Mouse (Mus musculus) kidney, embryonic 14.5 days (tissue): ENCODE results near the gene Prpf31. TPM values are rescaled to one million over a fixed set of nuclear protein-coding genes. Genes with fewer than 3 reads are reported as not detected.

Experiments used
- ATAC-seq: fragments of 200-750 bp; cut with Nextera tagmentation; 2 replicates; pipeline ENCODE4 v1.8.0; 2017; ENCODE audit warnings: moderate number of reproducible peaks, mild to moderate bottlenecking, moderate TSS enrichment, moderate library complexity; ENCODE audit not compliant: low FRiP score, low TSS enrichment
- H3K27ac ChIP-seq: fragments of 300-500 bp; sonication (generic); 2 replicates; pipeline ENCODE4 v1.5.1; 2014; ENCODE audit warnings: low read depth, mild to moderate bottlenecking, low read length, moderate library complexity, mixed read lengths
- H3K27me3 ChIP-seq: fragments of 300-500 bp; sonication (generic); 2 replicates; pipeline ENCODE4 v1.6.1; 2014; ENCODE audit warnings: mild to moderate bottlenecking, low read length; ENCODE audit not compliant: control insufficient read depth, insufficient read depth
- H3K36me3 ChIP-seq: fragments of 300-500 bp; sonication (generic); 2 replicates; pipeline ENCODE4 v1.6.1; 2014; ENCODE audit warnings: low read length, mixed read lengths; ENCODE audit not compliant: control insufficient read depth, insufficient read depth
- H3K4me1 ChIP-seq: fragments of 300-500 bp; sonication (generic); 2 replicates; pipeline ENCODE4 v1.6.1; 2014; ENCODE audit warnings: low read length, mixed read lengths; ENCODE audit not compliant: control insufficient read depth, insufficient read depth
- H3K4me2 ChIP-seq: fragments of 300-500 bp; sonication (generic); replicated peaks from 2 replicates; pipeline ENCODE4 v1.6.1; 2014; ENCODE audit warnings: low read depth, mild to moderate bottlenecking, low read length
- H3K4me3 ChIP-seq: fragments of 300-500 bp; sonication (generic); 2 replicates; pipeline ENCODE4 v1.5.1; 2014; ENCODE audit warnings: mild to moderate bottlenecking, low read length
- H3K9ac ChIP-seq: fragments of 300-500 bp; sonication (generic); 2 replicates; pipeline ENCODE4 v1.6.1; 2014; ENCODE audit warnings: low read depth, mild to moderate bottlenecking, low read length, moderate library complexity
- H3K9me3 ChIP-seq: fragments of 300-500 bp; sonication (generic); 2 replicates; pipeline ENCODE4 v1.6.1; 2016; ENCODE audit warnings: low read length; ENCODE audit not compliant: control insufficient read depth
- WGBS: fragments of 180-500 bp; shearing (Covaris S2); extraction: QIAGEN DNeasy Blood & Tissue Kit; methylation state at CpG from one replicate; pipeline ENCODE4 v1.1.7; 2014; 5-methylcytosine and 5-hydroxymethylcytosine counted together
- polyA plus RNA-seq: library from polyadenylated mRNA; unstranded; fragments of >200 nt; fragmentation: Nextera tagmentation; extraction: Ambion mirVana; gene quantifications from 2 replicates; pipeline ENCODE4 v1.2.1, GENCODE M21; 2014

Prpf31 gene
- polyA plus RNA-seq, 1 experiment from 2014 or later = 114 TPM

DNA sequence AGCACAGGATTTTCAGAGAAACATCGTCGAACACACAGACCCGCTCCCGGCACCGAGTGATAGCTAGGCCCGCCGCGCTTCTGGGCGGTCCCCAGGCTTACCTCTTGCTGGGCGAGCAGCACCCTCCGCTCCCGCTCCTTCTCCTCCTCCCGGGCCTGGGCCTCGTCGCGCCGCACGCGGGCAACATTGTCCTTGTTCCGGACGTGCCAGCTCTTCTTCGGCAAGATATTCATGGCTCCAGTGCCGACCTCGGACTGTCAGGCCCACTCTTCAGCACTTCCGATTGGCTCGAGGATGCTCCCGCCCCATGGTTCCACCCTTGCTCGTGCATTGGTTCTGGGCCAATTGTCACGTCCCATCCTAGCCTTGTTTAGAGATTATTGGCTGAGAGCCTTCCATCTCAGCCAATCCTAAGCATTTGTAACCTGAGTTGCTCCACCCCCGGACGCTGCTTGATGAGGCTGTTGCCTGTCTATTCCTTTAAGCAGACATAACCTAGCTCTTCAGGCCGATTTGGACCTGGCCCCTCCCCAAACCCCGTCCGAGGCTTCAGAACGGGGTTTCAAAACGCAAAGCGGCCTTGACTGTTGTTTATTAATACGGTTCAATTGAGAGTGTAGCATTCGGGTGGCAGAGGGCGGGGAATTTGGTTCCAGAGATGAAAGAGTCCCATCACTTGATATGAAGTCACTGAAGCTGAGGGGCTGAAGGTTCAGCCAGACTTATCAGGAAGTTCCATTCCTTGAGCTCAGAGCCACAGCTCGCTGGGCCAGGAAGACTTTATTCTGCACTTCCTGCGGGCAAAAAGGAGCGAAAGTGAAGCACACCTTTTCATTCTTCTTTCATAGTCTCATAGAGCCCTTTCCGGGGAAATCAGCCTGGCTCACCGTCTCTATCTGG lies 35.7 kb downstream of the Prpf31 start, which contains the start of gene Leng1:
TSS of gene Leng1 (minus strand) at position 626 of the 900 bp plus-strand sequence.
- peak within 1 kb of the TSS; percentile 73 for H3K27ac ChIP-seq
- H3K36me3 ChIP-seq = peaks cover 28% of the 10 kb centered on the region
- peak; percentile 98 for ATAC-seq
- H3K4me2 ChIP-seq = peak within 1 kb of the TSS; percentile 53
- peak within 1 kb of the TSS; percentile 68 for H3K9ac ChIP-seq
- peak within 1 kb of the TSS; percentile 63 for H3K4me3 ChIP-seq
- H3K9me3 ChIP-seq = no peaks in the 10 kb centered on the region
- no peaks in the 10 kb centered on the region for H3K27me3 ChIP-seq
- WGBS = 5% methylated on average over 45 of the region's 45 CpGs
- peaks cover 17% of the 10 kb centered on the region; the same call in 1 of the 2 replicates for H3K4me1 ChIP-seq

DNA sequence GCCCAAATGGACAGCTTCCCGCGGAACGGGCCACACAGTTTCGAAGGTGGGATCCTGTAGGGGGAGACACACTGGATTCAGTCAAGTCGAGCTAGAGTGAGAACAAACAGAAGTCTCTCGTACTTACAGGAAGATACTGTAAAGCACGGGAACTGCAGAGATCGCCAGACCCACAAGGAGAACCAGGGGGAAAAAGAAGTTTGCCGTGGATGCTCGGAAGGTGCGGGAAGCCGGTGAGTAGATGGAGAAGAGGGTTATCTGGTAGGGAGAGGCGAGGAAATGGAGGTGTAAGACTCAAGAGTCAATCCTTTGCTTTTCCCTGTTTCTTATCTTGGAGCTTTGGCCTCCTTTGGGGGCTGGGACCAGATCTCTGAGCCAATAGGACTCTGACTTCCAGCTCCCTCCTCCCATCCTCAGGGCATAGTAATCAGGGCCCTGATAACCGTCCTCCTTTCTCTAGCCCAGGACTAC lies 37.2 kb downstream of the Prpf31 start:
- Histone ChIP-seq H3K27me3 (no peaks in the 10 kb centered on the region), H3K36me3 (peaks cover 13% of the 10 kb centered on the region), H3K4me2 (peak overlapping the region; percentile 4; the same call in 1 of the 2 replicates), H3K9ac (peak overlapping the region; percentile 32; the same call in 1 of the 2 replicates), H3K27ac (no peak overlapping the region), H3K9me3 (no peaks in the 10 kb centered on the region), H3K4me1 (peaks cover 17% of the 10 kb centered on the region; the same call in 1 of the 2 replicates), H3K4me3 (peak overlapping the region; percentile 4; the same call in 1 of the 2 replicates)
- no peak for ATAC-seq
- WGBS = 16% methylated on average over 14 of the region's 14 CpGs

DNA sequence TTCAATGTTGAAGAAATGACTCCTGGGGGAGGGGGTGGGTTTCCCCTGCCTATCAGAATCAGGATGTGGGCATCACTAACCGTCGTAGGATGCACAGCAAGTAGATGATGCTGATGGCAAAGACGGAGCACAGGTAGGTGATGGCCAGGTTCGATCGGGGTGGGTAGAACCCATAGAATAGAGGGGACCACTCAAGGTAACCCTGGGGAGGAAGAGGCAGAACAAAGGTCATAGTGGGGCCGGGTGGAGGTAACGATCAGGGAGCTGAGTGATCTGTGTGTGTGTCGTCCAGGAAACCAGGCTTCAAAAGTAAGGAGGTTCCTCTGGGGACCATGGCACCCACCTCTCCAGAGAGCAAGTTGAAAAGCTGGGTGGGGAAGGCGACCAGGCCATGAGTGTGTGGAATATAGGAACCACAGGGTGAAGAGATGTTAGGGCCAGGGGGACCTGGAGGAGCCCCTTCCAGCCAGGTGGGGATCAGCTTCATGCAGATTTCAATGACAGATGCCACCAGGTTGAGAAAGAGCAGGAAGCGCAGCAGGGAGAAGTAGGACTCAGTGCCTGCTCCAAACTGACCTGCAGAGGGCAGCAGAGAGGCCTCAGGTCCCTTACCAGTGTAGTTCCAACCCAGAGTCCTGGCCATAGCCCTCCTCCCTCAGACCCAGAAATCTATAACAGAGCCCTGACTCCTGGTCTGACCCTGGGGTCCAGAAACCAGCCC lies 44.9 kb downstream of the Prpf31 start:
- Histone ChIP-seq H3K4me1 (no peaks in the 10 kb centered on the region), H3K4me2 (no peak overlapping the region), H3K27me3 (no peaks in the 10 kb centered on the region), H3K27ac (no peak overlapping the region), H3K36me3 (peaks cover 10% of the 10 kb centered on the region; the same call in 1 of the 2 replicates), H3K9ac (no peak overlapping the region), H3K4me3 (no peak overlapping the region), H3K9me3 (no peaks in the 10 kb centered on the region)
- ATAC-seq = peak; percentile 88
- 71% methylated on average over 10 of the region's 10 CpGs for WGBS

DNA sequence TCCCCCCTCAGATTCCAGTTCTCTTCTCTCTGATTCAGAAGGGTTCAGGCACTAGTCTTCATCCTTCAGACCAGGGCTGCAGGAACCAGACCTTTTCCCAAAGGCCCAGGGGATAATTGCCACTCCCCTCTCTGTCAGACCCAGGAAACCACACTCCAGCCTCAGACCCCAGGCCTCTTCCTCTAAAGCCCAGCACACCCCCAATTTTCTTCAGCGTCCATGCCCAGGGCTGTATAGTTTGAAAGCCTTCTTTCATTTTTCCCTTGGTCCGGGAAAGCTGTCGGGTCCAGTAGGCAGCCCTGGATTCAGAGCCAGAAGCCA lies 45.4 kb downstream of the Prpf31 start:
- H3K36me3 ChIP-seq = peaks cover 12% of the 10 kb centered on the region; the same call in 1 of the 2 replicates
- H3K9ac ChIP-seq = no peak overlapping the region
- no peaks in the 10 kb centered on the region for H3K4me1 ChIP-seq
- ATAC-seq = no peak
- no peak overlapping the region for H3K27ac ChIP-seq
- WGBS = 80% methylated on average over 3 of the region's 3 CpGs
- no peaks in the 10 kb centered on the region for H3K27me3 ChIP-seq
- H3K9me3 ChIP-seq = no peaks in the 10 kb centered on the region
- H3K4me3 ChIP-seq = no peak overlapping the region
- H3K4me2 ChIP-seq = no peak overlapping the region

DNA sequence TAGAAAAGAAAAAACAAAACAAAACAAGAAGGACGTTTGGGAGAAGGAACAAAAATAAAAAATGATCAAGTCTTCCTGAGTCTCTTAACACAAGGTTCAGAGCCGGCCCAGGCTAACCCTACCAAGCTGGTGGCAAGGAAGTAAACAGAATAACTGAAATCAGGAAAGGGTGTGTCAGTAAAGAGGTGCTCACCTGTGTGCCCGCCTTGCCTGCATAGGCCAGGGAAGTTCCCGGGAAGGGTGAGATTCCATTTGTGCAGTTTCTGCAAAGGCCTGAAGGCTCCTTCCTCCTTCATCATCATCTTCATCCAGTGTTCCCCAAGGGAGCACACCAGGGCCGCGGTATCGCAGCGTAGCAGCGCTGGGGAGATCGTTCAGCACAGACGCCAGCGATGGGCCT lies 46.6 kb downstream of the Prpf31 start:
- H3K4me2 ChIP-seq = 0 out of 2 replicates have a peak overlapping the region, but pooled peaks have one; percentile 10
- peak overlapping the region; percentile 45; the same call in 1 of the 2 replicates for H3K9ac ChIP-seq
- peak overlapping the region; percentile 17 for H3K4me3 ChIP-seq
- ATAC-seq = no peak
- 90% methylated on average over 12 of the region's 12 CpGs for WGBS
- no peaks in the 10 kb centered on the region for H3K4me1 ChIP-seq
- no peaks in the 10 kb centered on the region for H3K27me3 ChIP-seq
- H3K27ac ChIP-seq = no peak overlapping the region
- peaks cover 15% of the 10 kb centered on the region; the same call in 1 of the 2 replicates for H3K36me3 ChIP-seq
- H3K9me3 ChIP-seq = no peaks in the 10 kb centered on the region

DNA sequence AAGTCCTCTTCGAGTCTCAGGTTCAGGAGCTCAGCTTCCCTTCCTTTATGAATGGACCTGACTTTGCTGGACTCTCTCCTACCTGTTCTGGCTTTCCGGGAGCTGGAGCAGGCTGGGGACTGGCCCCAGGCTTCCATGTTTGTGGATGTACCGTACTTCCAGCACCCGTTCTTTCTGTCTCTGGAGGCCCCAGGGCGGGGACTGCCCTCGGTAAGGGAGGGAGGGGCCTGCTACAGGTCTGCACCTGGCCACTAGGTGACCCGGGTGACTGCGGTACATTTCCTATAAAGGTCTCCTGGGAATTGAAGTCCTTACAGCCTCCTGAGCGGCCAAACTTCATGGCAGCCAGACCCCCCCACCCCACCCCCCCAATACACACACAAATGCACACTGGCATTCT lies 47.6 kb downstream of the Prpf31 start, which contains the start of gene Tmc4:
TSS of gene Tmc4 (minus strand) at position 212 of the 400 bp plus-strand sequence.
- Histone ChIP-seq H3K4me2 (peak within 1 kb of the TSS; percentile 10; the same call in 1 of the 2 replicates), H3K9me3 (no peaks in the 10 kb centered on the region), H3K36me3 (peaks cover 15% of the 10 kb centered on the region; the same call in 1 of the 2 replicates), H3K4me3 (peak within 1 kb of the TSS; percentile 17), H3K4me1 (no peaks in the 10 kb centered on the region), H3K9ac (peak within 1 kb of the TSS; percentile 45), H3K27ac (no peak within 1 kb of the TSS), H3K27me3 (no peaks in the 10 kb centered on the region)
- ATAC-seq = 0 out of 2 replicates have a peak, but pooled peaks have one; percentile 32
- WGBS = 49% methylated on average over 9 of the region's 9 CpGs

DNA sequence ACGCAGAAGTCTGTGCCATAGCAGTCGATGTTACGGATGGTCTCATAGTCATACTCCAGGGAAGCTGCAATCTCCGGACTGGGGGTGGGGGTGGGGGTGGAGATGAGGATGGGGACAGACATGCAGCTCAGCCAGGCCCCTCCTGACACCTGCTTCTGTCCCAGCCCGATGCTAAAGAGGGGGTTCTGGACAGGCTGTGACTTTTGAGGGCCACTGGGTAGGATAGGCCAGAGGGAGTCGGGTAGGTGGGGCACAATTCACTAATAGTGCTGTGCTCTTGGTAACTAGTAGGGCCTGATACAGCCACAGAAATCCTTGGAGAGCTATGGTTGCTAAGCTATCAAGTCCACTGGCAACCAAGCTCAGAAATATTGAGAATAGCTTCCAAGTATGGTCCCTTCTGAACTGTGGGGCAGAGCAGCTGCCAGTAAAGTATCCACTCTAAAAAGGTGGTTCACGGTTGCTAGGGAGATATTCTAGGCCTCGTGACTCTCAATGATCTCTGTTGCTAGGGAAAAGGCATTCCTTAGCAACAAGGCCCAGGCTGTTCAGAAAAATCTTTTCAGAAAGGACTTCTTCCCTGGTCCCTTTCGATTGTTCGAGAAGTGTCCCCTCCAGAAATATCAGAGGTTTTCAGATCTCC lies 54.2 kb downstream of the Prpf31 start:
- H3K4me3 ChIP-seq = no peak overlapping the region
- no peak for ATAC-seq
- WGBS = 88% methylated on average over 10 of the region's 10 CpGs

DNA sequence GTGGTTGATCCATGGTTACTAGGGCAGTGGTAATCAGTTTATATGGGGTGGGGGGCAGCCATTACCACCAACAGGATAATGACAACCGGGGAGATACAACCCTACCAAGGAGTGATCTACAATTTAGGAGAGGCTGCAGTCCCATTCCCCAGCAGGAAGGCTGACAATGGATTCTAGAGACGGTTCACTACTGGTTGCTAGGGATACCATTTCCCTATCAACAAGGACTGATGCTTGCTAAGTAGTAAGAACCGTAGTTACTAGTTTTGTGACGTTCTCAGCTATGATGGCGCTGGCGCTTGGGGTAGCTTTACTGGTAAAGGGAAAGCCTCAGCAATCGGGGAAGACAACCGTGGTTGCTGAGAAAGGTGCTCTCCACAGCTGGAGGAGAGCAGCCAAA lies 54.9 kb downstream of the Prpf31 start:
- Histone ChIP-seq H3K9ac (no peak overlapping the region), H3K36me3 (peaks cover 47% of the 10 kb centered on the region; the same call in 1 of the 2 replicates), H3K4me1 (no peaks in the 10 kb centered on the region), H3K4me2 (no peak overlapping the region), H3K27me3 (no peaks in the 10 kb centered on the region), H3K9me3 (no peaks in the 10 kb centered on the region), H3K4me3 (no peak overlapping the region), H3K27ac (no peak overlapping the region)
- ATAC-seq = no peak
- WGBS = 89% methylated on average over 8 of the region's 8 CpGs

More for the DNA sequence above, 54.2 kb downstream of the Prpf31 start:
- H3K9ac ChIP-seq = no peak overlapping the region
- H3K36me3 ChIP-seq = peaks cover 47% of the 10 kb centered on the region; the same call in 1 of the 2 replicates
- H3K4me2 ChIP-seq = no peak overlapping the region
- H3K27me3 ChIP-seq = no peaks in the 10 kb centered on the region
- H3K9me3 ChIP-seq = no peaks in the 10 kb centered on the region
- H3K4me1 ChIP-seq = no peaks in the 10 kb centered on the region
- H3K27ac ChIP-seq = no peak overlapping the region
